Mouse (Mus musculus): ENCODE measurements around the gene Neurl1b. TPM values are rescaled to one million over a fixed set of nuclear protein-coding genes. Genes with fewer than 3 reads are reported as not detected.

The Neurl1b gene
- polyA plus RNA-seq, 1 experiment, result not detected

GRCm38 (mm10) chr17:26476871-26477270 is 62.2 kb downstream of the Neurl1b start:
- Histone ChIP-seq H3K4me1 (ENCODE audit: control insufficient read depth, insufficient read depth, low read length) (peaks cover 9% of the 10 kb centered on the region; the same call in 1 of the 2 replicates), H3K27ac (ENCODE audit: insufficient read depth, low read depth, low read length) (no peak overlapping the region), H3K4me3 (ENCODE audit: insufficient read depth, low read depth, low read length) (no peak overlapping the region)
- no peak for TF ChIP-seq CTCF (IDR thresholded peaks at IDR 0.05; ENCODE audit: insufficient read depth, low read depth, low read length)
- TF ChIP-seq POLR2A (IDR thresholded peaks at IDR 0.05; ENCODE audit: insufficient read depth, low read depth, low read length), result no peak
- WGBS, result 80% methylated on average over 6 of the region's 6 CpGs

DNA sequence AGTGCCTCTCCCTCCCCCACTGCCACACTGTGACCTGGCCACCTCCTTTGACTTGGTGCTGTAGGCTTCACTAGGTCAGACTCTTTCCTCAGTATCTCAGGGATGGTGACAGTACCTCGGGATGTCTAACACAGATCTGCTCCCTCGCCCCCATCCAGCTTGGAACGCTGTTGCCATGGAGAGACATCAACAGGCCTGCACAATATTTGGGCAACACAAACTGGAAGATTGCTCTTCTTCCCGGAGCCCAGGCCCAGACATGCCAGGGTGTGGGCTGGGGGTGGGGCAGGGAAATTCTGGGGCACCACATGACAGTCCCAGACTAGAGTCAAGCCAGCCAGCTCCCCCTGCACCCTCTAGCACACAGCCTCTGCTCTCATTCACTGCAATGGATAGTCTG is 64.0 kb downstream of the Neurl1b start:
- H3K4me3 ChIP-seq (ENCODE audit: insufficient read depth, low read depth, low read length), result no peak overlapping the region
- TF ChIP-seq POLR2A (IDR thresholded peaks at IDR 0.05; ENCODE audit: insufficient read depth, low read depth, low read length), result no peak
- no peak for TF ChIP-seq CTCF (IDR thresholded peaks at IDR 0.05; ENCODE audit: insufficient read depth, low read depth, low read length)
- H3K27ac ChIP-seq (ENCODE audit: insufficient read depth, low read depth, low read length), result no peak overlapping the region
- H3K4me1 ChIP-seq (ENCODE audit: control insufficient read depth, insufficient read depth, low read length), result peaks cover 9% of the 10 kb centered on the region; the same call in 1 of the 2 replicates
- 50% methylated on average over 4 of the region's 4 CpGs for WGBS

GRCm38 (mm10) chr17:26479619-26480018 is 65.0 kb downstream of the Neurl1b start:
- 77% methylated on average over 6 of the region's 6 CpGs for WGBS
- H3K27ac ChIP-seq (ENCODE audit: insufficient read depth, low read depth, low read length), result no peak overlapping the region
- H3K4me3 ChIP-seq (ENCODE audit: insufficient read depth, low read depth, low read length), result no peak overlapping the region
- peaks cover 9% of the 10 kb centered on the region; the same call in 1 of the 2 replicates for H3K4me1 ChIP-seq (ENCODE audit: control insufficient read depth, insufficient read depth, low read length)
- TF ChIP-seq CTCF (IDR thresholded peaks at IDR 0.05; ENCODE audit: insufficient read depth, low read depth, low read length) (no peak), POLR2A (IDR thresholded peaks at IDR 0.05; ENCODE audit: insufficient read depth, low read depth, low read length) (no peak)

DNA sequence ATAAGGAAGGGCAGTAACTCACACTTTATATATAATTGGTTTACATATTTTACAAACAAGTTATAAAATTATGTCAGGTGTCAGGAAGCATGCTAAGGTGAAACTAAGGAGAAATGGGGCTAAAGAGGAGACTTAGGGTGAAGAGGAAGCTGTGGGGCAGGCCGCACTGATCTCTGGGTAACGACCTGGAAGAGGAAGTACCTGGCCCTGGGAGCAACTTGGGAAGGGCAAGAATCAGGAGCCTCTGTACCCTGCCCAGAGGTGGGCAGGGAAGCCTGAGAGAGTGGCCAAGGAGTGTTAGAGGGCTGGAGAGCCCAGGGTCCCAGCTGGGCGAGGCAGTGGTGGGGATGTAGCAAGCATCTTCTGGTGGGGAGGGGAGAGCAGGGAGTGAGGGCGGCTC is 66.3 kb downstream of the Neurl1b start:
- Histone ChIP-seq H3K4me1 (ENCODE audit: control insufficient read depth, insufficient read depth, low read length) (peaks cover 9% of the 10 kb centered on the region; the same call in 1 of the 2 replicates), H3K4me3 (ENCODE audit: insufficient read depth, low read depth, low read length) (no peak overlapping the region), H3K27ac (ENCODE audit: insufficient read depth, low read depth, low read length) (no peak overlapping the region)
- 94% methylated on average over 4 of the region's 4 CpGs for WGBS
- no peak for TF ChIP-seq POLR2A (IDR thresholded peaks at IDR 0.05; ENCODE audit: insufficient read depth, low read depth, low read length)

GRCm38 (mm10) chr17:26484626-26485421 is 70.2 kb downstream of the Neurl1b start:
- Histone ChIP-seq H3K27ac (ENCODE audit: insufficient read depth, low read depth, low read length) (no peak overlapping the region), H3K4me1 (ENCODE audit: control insufficient read depth, insufficient read depth, low read length) (no peaks in the 10 kb centered on the region), H3K4me3 (ENCODE audit: insufficient read depth, low read depth, low read length) (no peak overlapping the region)
- 80% methylated on average over 14 of the region's 14 CpGs for WGBS
- TF ChIP-seq CTCF (IDR thresholded peaks at IDR 0.05; ENCODE audit: insufficient read depth, low read depth, low read length), result no peak
- no peak for TF ChIP-seq POLR2A (IDR thresholded peaks at IDR 0.05; ENCODE audit: insufficient read depth, low read depth, low read length)

GRCm38 (mm10) chr17:26487266-26487665 is 72.6 kb downstream of the Neurl1b start:
- TF ChIP-seq CTCF (IDR thresholded peaks at IDR 0.05; ENCODE audit: insufficient read depth, low read depth, low read length) (no peak), POLR2A (IDR thresholded peaks at IDR 0.05; ENCODE audit: insufficient read depth, low read depth, low read length) (no peak)
- WGBS, result 63% methylated on average over 5 of the region's 5 CpGs
- Histone ChIP-seq H3K4me1 (ENCODE audit: control insufficient read depth, insufficient read depth, low read length) (no peaks in the 10 kb centered on the region), H3K27ac (ENCODE audit: insufficient read depth, low read depth, low read length) (no peak overlapping the region), H3K4me3 (ENCODE audit: insufficient read depth, low read depth, low read length) (no peak overlapping the region)

- no peak overlapping the region for H3K27ac ChIP-seq (ENCODE audit: insufficient read depth, low read depth, low read length)
- 98% methylated on average over 4 of the region's 4 CpGs for WGBS
- no peak overlapping the region for H3K4me3 ChIP-seq (ENCODE audit: insufficient read depth, low read depth, low read length)
- TF ChIP-seq POLR2A (IDR thresholded peaks at IDR 0.05; ENCODE audit: insufficient read depth, low read depth, low read length) (no peak), CTCF (IDR thresholded peaks at IDR 0.05; ENCODE audit: insufficient read depth, low read depth, low read length) (no peak)
- no peaks in the 10 kb centered on the region for H3K4me1 ChIP-seq (ENCODE audit: control insufficient read depth, insufficient read depth, low read length)
Measured at GRCm38 (mm10) chr17:26487917-26488316, 73.3 kb downstream of the Neurl1b start.

- Histone ChIP-seq H3K27ac (ENCODE audit: insufficient read depth, low read depth, low read length) (no peak overlapping the region), H3K4me1 (ENCODE audit: control insufficient read depth, insufficient read depth, low read length) (no peaks in the 10 kb centered on the region), H3K4me3 (ENCODE audit: insufficient read depth, low read depth, low read length) (no peak overlapping the region)
- WGBS, result 81% methylated on average over 8 of the region's 8 CpGs
- no peak for TF ChIP-seq POLR2A (IDR thresholded peaks at IDR 0.05; ENCODE audit: insufficient read depth, low read depth, low read length)
- TF ChIP-seq CTCF (IDR thresholded peaks at IDR 0.05; ENCODE audit: insufficient read depth, low read depth, low read length), result no peak
Measured at GRCm38 (mm10) chr17:26488711-26489403, 74.2 kb downstream of the Neurl1b start.

- Histone ChIP-seq H3K27ac (ENCODE audit: insufficient read depth, low read depth, low read length) (no peak overlapping the region), H3K4me3 (ENCODE audit: insufficient read depth, low read depth, low read length) (no peak overlapping the region), H3K4me1 (ENCODE audit: control insufficient read depth, insufficient read depth, low read length) (no peaks in the 10 kb centered on the region)
- no peak for TF ChIP-seq POLR2A (IDR thresholded peaks at IDR 0.05; ENCODE audit: insufficient read depth, low read depth, low read length)
- no peak for TF ChIP-seq CTCF (IDR thresholded peaks at IDR 0.05; ENCODE audit: insufficient read depth, low read depth, low read length)
- 95% methylated on average over 10 of the region's 10 CpGs for WGBS
Measured at GRCm38 (mm10) chr17:26490072-26490471, 75.4 kb downstream of the Neurl1b start.

Measured in olfactory bulb, adult 2 months (tissue).